Comparison of ENCODE assay signal across 15 mouse cellular contexts in the genomic region with DNA sequence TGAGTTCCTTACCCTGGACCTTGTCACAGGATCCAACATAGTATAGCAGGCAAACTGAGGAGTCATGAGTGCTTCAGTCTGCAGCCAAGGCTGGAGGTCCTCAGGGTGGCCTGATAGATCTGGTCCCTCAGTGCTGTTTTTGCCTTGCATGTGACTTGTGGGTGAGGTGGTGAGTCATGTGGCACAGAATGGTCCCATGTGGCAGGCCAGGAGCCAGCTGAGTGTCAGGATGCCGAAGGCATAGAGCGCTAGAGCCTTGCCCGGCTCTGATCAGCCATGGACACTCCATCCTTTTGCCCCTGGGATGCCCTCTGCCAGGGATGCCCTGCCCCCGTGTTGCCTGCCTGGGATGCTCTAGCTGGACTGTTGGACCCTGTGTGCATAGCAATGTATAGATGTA.
"Had no signal": no experiment of that assay in that cellular context is flagged by ENCODE, and none has a peak within 500 bp of the region (broad histone marks: within the 10 kb centered on the region; RNA-seq: fewer than 3 reads in every experiment).

No protein-coding gene starts in this region.

- H3K27ac ChIP-seq: limb, embryonic 15.5 days; liver, embryonic 13.5 days; lung, embryonic 15.5 days; midbrain, embryonic 12.5 days had no signal

- DNase-seq: kidney, postnatal 25 days; layer of hippocampus, adult 9-11 months; layer of hippocampus, postnatal 36 days; liver, embryonic 13.5 days; liver, postnatal 0 days; lung, postnatal 14 days; retina, postnatal 1 day; right cerebral cortex, postnatal 4 days; spleen, adult 18-20 months; thymus, adult 18-20 months; thymus, postnatal 14 days had no signal

- H3K27me3 ChIP-seq: limb, embryonic 15.5 days; liver, embryonic 13.5 days; lung, embryonic 15.5 days; midbrain, embryonic 12.5 days had no signal

- ATAC-seq: liver, postnatal 0 days; midbrain, embryonic 16.5 days had no signal

- H3K9me3 ChIP-seq: limb, embryonic 15.5 days; liver, embryonic 13.5 days; lung, embryonic 15.5 days; midbrain, embryonic 12.5 days had no signal

- H3K4me3 ChIP-seq: limb, embryonic 15.5 days; liver, embryonic 13.5 days; lung, embryonic 15.5 days had no signal

- H3K9ac ChIP-seq: limb, embryonic 15.5 days; liver, embryonic 13.5 days; liver, postnatal 0 days; lung, embryonic 15.5 days; midbrain, embryonic 12.5 days had no signal

- H3K4me2 ChIP-seq: limb, embryonic 15.5 days; liver, embryonic 13.5 days; lung, embryonic 15.5 days had no signal
